Mouse (Mus musculus): ENCODE results near the gene Sdr9c7.

DNA sequence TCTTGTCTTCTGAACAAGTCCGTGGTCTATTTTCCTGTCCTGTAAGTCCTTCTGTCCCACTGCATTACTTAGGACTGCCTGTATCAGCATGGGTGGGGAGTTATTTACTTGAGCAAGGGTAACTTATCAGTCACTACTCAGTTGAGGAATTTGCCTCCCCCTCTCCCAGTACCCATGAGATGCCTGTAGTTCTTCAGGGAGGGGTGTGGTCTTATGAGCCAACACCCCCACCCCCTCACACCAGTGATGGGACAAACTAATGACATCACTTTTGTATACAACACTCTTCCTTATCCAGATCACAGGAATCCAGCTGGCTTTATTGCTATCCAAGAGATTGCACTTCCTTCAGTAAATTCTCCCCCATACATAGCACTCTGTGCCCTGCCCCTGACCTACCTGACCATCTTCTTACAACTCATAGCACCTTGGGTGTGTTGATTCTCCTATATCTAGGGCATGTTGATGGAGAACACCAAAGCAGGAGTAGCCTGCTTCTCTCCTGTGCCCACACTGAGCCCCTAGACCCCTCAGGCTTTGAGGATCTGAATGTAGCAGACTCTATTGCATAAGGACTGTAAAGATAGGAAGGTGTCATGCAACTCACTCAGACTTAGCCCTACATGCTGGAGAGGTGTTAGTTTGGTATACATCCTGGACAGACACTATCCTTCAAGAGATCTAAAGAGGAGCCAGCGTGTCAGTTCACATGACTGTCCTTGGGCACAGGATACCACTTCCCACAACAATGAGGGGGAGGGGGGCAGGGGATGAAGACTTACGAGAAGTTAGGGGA is 19.9 kb upstream of the Sdr9c7 start:
- TF ChIP-seq POLR2A (IDR thresholded peaks at IDR 0.05; ENCODE audit: low read depth, low read length) (no peak), CTCF (IDR thresholded peaks at IDR 0.05; ENCODE audit: borderline replicate concordance, insufficient read depth, low read length) (no peak)

Measured in embryonic fibroblast, embryonic 13.5 days (primary cell).